Mouse (Mus musculus) intestine, embryonic 16.5 days (tissue): ENCODE measurements around the gene Aff3. TPM values are rescaled to one million over a fixed set of nuclear protein-coding genes. Genes with fewer than 3 reads are reported as not detected.

Experiments used
- ATAC-seq: fragments of 200-750 bp; cut with Nextera tagmentation; 2 replicates; pipeline ENCODE4 v1.8.0; 2017; ENCODE audit warnings: moderate TSS enrichment, moderate library complexity
- H3K27ac ChIP-seq: fragments of 300-500 bp; sonication (generic); 2 replicates; pipeline ENCODE4 v1.5.1; 2014; ENCODE audit warnings: mild to moderate bottlenecking, low read length
- H3K27me3 ChIP-seq: fragments of 300-500 bp; sonication (generic); replicated peaks from 2 replicates; pipeline ENCODE4 v1.6.1; 2014; ENCODE audit warnings: low read length, control low read depth, mixed read lengths; ENCODE audit not compliant: control insufficient read depth, insufficient read depth
- H3K36me3 ChIP-seq: fragments of 300-500 bp; sonication (generic); 2 replicates; pipeline ENCODE4 v1.6.1; 2014; ENCODE audit warnings: low read length, control low read depth; ENCODE audit not compliant: control insufficient read depth, insufficient read depth
- H3K4me1 ChIP-seq: fragments of 300-500 bp; sonication (generic); 2 replicates; pipeline ENCODE4 v1.6.1; 2014; ENCODE audit warnings: low read length, control low read depth, mixed read lengths; ENCODE audit not compliant: control insufficient read depth, insufficient read depth
- H3K4me2 ChIP-seq: fragments of 300-500 bp; sonication (generic); 2 replicates; pipeline ENCODE4 v1.6.1; 2014; ENCODE audit warnings: low read depth, low read length, control low read depth
- H3K4me3 ChIP-seq: fragments of 300-500 bp; sonication (generic); 2 replicates; pipeline ENCODE4 v1.5.1; 2014; ENCODE audit warnings: mild to moderate bottlenecking, low read length
- H3K9ac ChIP-seq: fragments of 300-500 bp; sonication (generic); 2 replicates; pipeline ENCODE4 v1.6.1; 2014; ENCODE audit warnings: low read depth, low read length
- H3K9me3 ChIP-seq: fragments of 300-500 bp; sonication (generic); 2 replicates; pipeline ENCODE4 v1.6.1; 2016; ENCODE audit warnings: low read length, control low read depth; ENCODE audit not compliant: control insufficient read depth
- WGBS: fragments of 180-500 bp; shearing (Covaris S2); extraction: QIAGEN DNeasy Blood & Tissue Kit; methylation state at CpG from one replicate; pipeline ENCODE4 v1.1.7; 2014; 5-methylcytosine and 5-hydroxymethylcytosine counted together
- polyA plus RNA-seq: library from polyadenylated mRNA; unstranded; fragments of >200 nt; fragmentation: Nextera tagmentation; extraction: Ambion mirVana; gene quantifications from 2 replicates; pipeline ENCODE4 v1.2.1, GENCODE M21; 2015

Aff3 gene
- polyA plus RNA-seq, 1 experiment from 2014 or later: 2.1 TPM

GRCm38 (mm10) chr1:38516225-38516624 is 148.5 kb downstream of the Aff3 start:
- no peaks in the 10 kb centered on the region for H3K27me3 ChIP-seq
- no peak overlapping the region for H3K4me2 ChIP-seq
- no peaks in the 10 kb centered on the region for H3K9me3 ChIP-seq
- no peaks in the 10 kb centered on the region for H3K36me3 ChIP-seq
- 31% methylated on average over 1 of the region's 1 CpGs for WGBS
- no peak overlapping the region for H3K9ac ChIP-seq
- ATAC-seq: no peak
- no peak overlapping the region for H3K4me3 ChIP-seq
- no peak overlapping the region for H3K27ac ChIP-seq
- peaks cover 6% of the 10 kb centered on the region; the same call in 1 of the 2 replicates for H3K4me1 ChIP-seq

- WGBS: 71% methylated on average over 4 of the region's 4 CpGs
- Histone ChIP-seq H3K36me3 (no peaks in the 10 kb centered on the region), H3K4me3 (no peak overlapping the region), H3K27me3 (no peaks in the 10 kb centered on the region), H3K9me3 (no peaks in the 10 kb centered on the region), H3K9ac (no peak overlapping the region), H3K4me2 (no peak overlapping the region), H3K27ac (no peak overlapping the region), H3K4me1 (peaks cover 6% of the 10 kb centered on the region; the same call in 1 of the 2 replicates)
- ATAC-seq: no peak
Measured at GRCm38 (mm10) chr1:38514634-38515011, 150.1 kb downstream of the Aff3 start.

GRCm38 (mm10) chr1:38513970-38514633 is 150.7 kb downstream of the Aff3 start:
- H3K9me3 ChIP-seq: no peaks in the 10 kb centered on the region
- peaks cover 6% of the 10 kb centered on the region; the same call in 1 of the 2 replicates for H3K4me1 ChIP-seq
- H3K36me3 ChIP-seq: no peaks in the 10 kb centered on the region
- no peak overlapping the region for H3K27ac ChIP-seq
- ATAC-seq: no peak
- H3K4me2 ChIP-seq: no peak overlapping the region
- no peak overlapping the region for H3K4me3 ChIP-seq
- H3K27me3 ChIP-seq: no peaks in the 10 kb centered on the region
- 85% methylated on average over 12 of the region's 12 CpGs for WGBS
- H3K9ac ChIP-seq: no peak overlapping the region

GRCm38 (mm10) chr1:38512258-38513081 is 152.3 kb downstream of the Aff3 start:
- no peaks in the 10 kb centered on the region for H3K9me3 ChIP-seq
- H3K36me3 ChIP-seq: no peaks in the 10 kb centered on the region
- no peak overlapping the region for H3K27ac ChIP-seq
- no peak overlapping the region for H3K9ac ChIP-seq
- H3K4me1 ChIP-seq: peaks cover 6% of the 10 kb centered on the region; the same call in 1 of the 2 replicates
- ATAC-seq: no peak
- no peak overlapping the region for H3K4me2 ChIP-seq
- no peak overlapping the region for H3K4me3 ChIP-seq
- H3K27me3 ChIP-seq: no peaks in the 10 kb centered on the region
- 35% methylated on average over 15 of the region's 15 CpGs for WGBS

- Histone ChIP-seq H3K9me3 (no peaks in the 10 kb centered on the region), H3K27ac (no peak overlapping the region), H3K4me3 (no peak overlapping the region), H3K4me1 (peaks cover 6% of the 10 kb centered on the region; the same call in 1 of the 2 replicates), H3K4me2 (no peak overlapping the region), H3K36me3 (no peaks in the 10 kb centered on the region), H3K27me3 (no peaks in the 10 kb centered on the region), H3K9ac (no peak overlapping the region)
- no peak for ATAC-seq
- 56% methylated on average over 5 of the region's 5 CpGs for WGBS
Measured at GRCm38 (mm10) chr1:38511076-38511475, 153.7 kb downstream of the Aff3 start.

- peaks cover 6% of the 10 kb centered on the region; the same call in 1 of the 2 replicates for H3K4me1 ChIP-seq
- no peak for ATAC-seq
- 88% methylated on average over 8 of the region's 8 CpGs for WGBS
Measured at GRCm38 (mm10) chr1:38509301-38509700, 155.5 kb downstream of the Aff3 start.

GRCm38 (mm10) chr1:38507636-38508179 is 157.0 kb downstream of the Aff3 start:
- H3K9ac ChIP-seq: no peak overlapping the region
- peaks cover 4% of the 10 kb centered on the region; the same call in 1 of the 2 replicates for H3K4me1 ChIP-seq
- no peak for ATAC-seq
- no peak overlapping the region for H3K27ac ChIP-seq
- no peak overlapping the region for H3K4me3 ChIP-seq
- H3K9me3 ChIP-seq: no peaks in the 10 kb centered on the region
- H3K4me2 ChIP-seq: no peak overlapping the region
- 71% methylated on average over 7 of the region's 7 CpGs for WGBS
- no peaks in the 10 kb centered on the region for H3K27me3 ChIP-seq
- no peaks in the 10 kb centered on the region for H3K36me3 ChIP-seq

More at GRCm38 (mm10) chr1:38509301-38509700, 155.5 kb downstream of the Aff3 start:
- Histone ChIP-seq H3K4me3 (no peak overlapping the region), H3K27ac (no peak overlapping the region), H3K4me2 (no peak overlapping the region), H3K27me3 (no peaks in the 10 kb centered on the region), H3K9ac (no peak overlapping the region), H3K9me3 (no peaks in the 10 kb centered on the region), H3K36me3 (no peaks in the 10 kb centered on the region)

GRCm38 (mm10) chr1:38506396-38506795 is 158.4 kb downstream of the Aff3 start:
- H3K4me1 ChIP-seq: no peaks in the 10 kb centered on the region; the same call in 1 of the 2 replicates
- no peaks in the 10 kb centered on the region for H3K36me3 ChIP-seq
- no peak for ATAC-seq
- H3K27ac ChIP-seq: no peak overlapping the region
- no peak overlapping the region for H3K9ac ChIP-seq
- H3K4me3 ChIP-seq: no peak overlapping the region
- WGBS: 95% methylated on average over 3 of the region's 3 CpGs
- H3K4me2 ChIP-seq: no peak overlapping the region
- no peaks in the 10 kb centered on the region for H3K27me3 ChIP-seq
- H3K9me3 ChIP-seq: no peaks in the 10 kb centered on the region

- H3K4me2 ChIP-seq: no peak overlapping the region
- no peak overlapping the region for H3K9ac ChIP-seq
- H3K9me3 ChIP-seq: no peaks in the 10 kb centered on the region
- no peaks in the 10 kb centered on the region for H3K36me3 ChIP-seq
- H3K4me3 ChIP-seq: no peak overlapping the region
- 87% methylated on average over 13 of the region's 13 CpGs for WGBS
- ATAC-seq: no peak
- H3K4me1 ChIP-seq: no peaks in the 10 kb centered on the region
- H3K27me3 ChIP-seq: no peaks in the 10 kb centered on the region
- no peak overlapping the region for H3K27ac ChIP-seq
Measured at GRCm38 (mm10) chr1:38503431-38504089, 161.2 kb downstream of the Aff3 start.
